Mouse (Mus musculus) frontal cortex, postnatal 36 days (tissue): Measurements from ENCODE around the gene Plpp2.

Experiments used
- DNase-seq, 2 experiments: peaks; one replicate each; pipeline ENCODE4 v3.0.0; 2022; ENCODE audit warnings: low spot score in 2 of 2

The Plpp2 gene

GRCm38 (mm10) chr10:79548971-79549723 is 15.6 kb upstream of the Plpp2 start:
- no peak for DNase-seq

- no peak for DNase-seq
Observed at GRCm38 (mm10) chr10:79548546-79548945, 14.9 kb upstream of the Plpp2 start.

- no peak for DNase-seq
Observed at GRCm38 (mm10) chr10:79547148-79547675, 13.6 kb upstream of the Plpp2 start.

- no peak for DNase-seq
Observed at GRCm38 (mm10) chr10:79546483-79546882, 12.9 kb upstream of the Plpp2 start.

- no peak for DNase-seq
Observed at GRCm38 (mm10) chr10:79545891-79546290, 12.3 kb upstream of the Plpp2 start.

GRCm38 (mm10) chr10:79544631-79545030 is 11.0 kb upstream of the Plpp2 start:
- DNase-seq, result no peak

GRCm38 (mm10) chr10:79543884-79544597 is 10.4 kb upstream of the Plpp2 start:
- DNase-seq, result no peak

GRCm38 (mm10) chr10:79542171-79542570 is 8.6 kb upstream of the Plpp2 start:
- no peak for DNase-seq

- DNase-seq, result no peak
Observed at GRCm38 (mm10) chr10:79541522-79541921, 7.9 kb upstream of the Plpp2 start.

GRCm38 (mm10) chr10:79540746-79541145 is 7.2 kb upstream of the Plpp2 start:
- no peak for DNase-seq

- no peak for DNase-seq
Observed at GRCm38 (mm10) chr10:79539701-79540495, 6.3 kb upstream of the Plpp2 start.

- DNase-seq, result no peak
Observed at GRCm38 (mm10) chr10:79538873-79539272, 5.3 kb upstream of the Plpp2 start.

- no peak for DNase-seq
Observed at GRCm38 (mm10) chr10:79538323-79538722, 4.7 kb upstream of the Plpp2 start.

- DNase-seq, result no peak
Observed at GRCm38 (mm10) chr10:79537781-79538180, 4.2 kb upstream of the Plpp2 start.

GRCm38 (mm10) chr10:79537271-79537670 is 3.7 kb upstream of the Plpp2 start:
- no peak for DNase-seq

- no peak for DNase-seq
Observed at GRCm38 (mm10) chr10:79536461-79537080, 3.0 kb upstream of the Plpp2 start.

GRCm38 (mm10) chr10:79535431-79535830 is 1.8 kb upstream of the Plpp2 start:
- no peak for DNase-seq

GRCm38 (mm10) chr10:79534426-79534825 is 830 bp upstream of the Plpp2 start:
- no peak for DNase-seq

GRCm38 (mm10) chr10:79532678-79533077 is 918 bp downstream of the Plpp2 start:
- no peak for DNase-seq

- no peak for DNase-seq
Observed at GRCm38 (mm10) chr10:79531593-79531992, 2.0 kb downstream of the Plpp2 start.

GRCm38 (mm10) chr10:79530721-79531120 is 2.9 kb downstream of the Plpp2 start:
- no peak for DNase-seq

- no peak for DNase-seq
Observed at GRCm38 (mm10) chr10:79530241-79530640, 3.4 kb downstream of the Plpp2 start.
